Comparison of ENCODE assay signal across 9 mouse cellular contexts in the genomic region with DNA sequence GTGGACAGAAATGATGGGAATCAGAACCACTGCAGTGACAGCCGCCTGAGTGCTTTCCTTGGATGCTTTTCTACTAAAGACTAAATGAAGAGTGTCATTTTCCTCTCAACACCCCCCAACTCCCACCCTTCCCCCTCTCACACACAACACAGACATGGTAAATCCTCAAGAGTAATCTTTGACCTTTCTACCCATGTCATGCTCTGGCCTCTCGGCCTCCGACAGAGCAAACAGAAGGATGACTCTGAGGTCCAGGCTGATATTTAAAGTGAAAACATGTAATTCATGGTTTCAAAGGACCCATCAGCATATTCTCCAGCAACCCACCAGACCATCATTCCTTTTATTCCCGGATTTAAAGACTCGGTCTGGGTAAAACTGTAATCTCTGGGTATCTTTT.
"Had no signal": no experiment of that assay in that cellular context is flagged by ENCODE, and none has a peak within 500 bp of the region (broad histone marks: within the 10 kb centered on the region; RNA-seq: fewer than 3 reads in every experiment).

No protein-coding gene starts in this region.

- H3K4me2 ChIP-seq: lung, embryonic 14.5 days; midbrain, embryonic 12.5 days had no signal

- H3K4me3 ChIP-seq: left cerebral cortex, adult 2 months; limb, embryonic 10.5 days; midbrain, embryonic 12.5 days; neural tube, embryonic 13.5 days had no signal

- ATAC-seq: midbrain, embryonic 16.5 days had no signal

- H3K9me3 ChIP-seq: limb, embryonic 10.5 days; midbrain, embryonic 12.5 days; neural tube, embryonic 13.5 days had no signal

- H3K9ac ChIP-seq: liver, embryonic 14.5 days; lung, embryonic 14.5 days; midbrain, embryonic 12.5 days; neural tube, embryonic 13.5 days had no signal

- H3K36me3 ChIP-seq: limb, embryonic 10.5 days; midbrain, embryonic 12.5 days; neural tube, embryonic 13.5 days had no signal

- H3K27ac ChIP-seq: left cerebral cortex, adult 2 months; limb, embryonic 10.5 days; liver, embryonic 14.5 days; midbrain, embryonic 12.5 days; neural tube, embryonic 13.5 days had no signal

- DNase-seq: right cerebral cortex, postnatal 14 days; thymus, postnatal 4 days had no signal
